Mouse (Mus musculus): Measurements from ENCODE around the gene Lipc. TPM values are rescaled to one million over a fixed set of nuclear protein-coding genes. Genes with fewer than 3 reads are reported as not detected.

Lipc gene
- polyA plus RNA-seq, 1 experiment from 2014 or later, result not detected

DNA sequence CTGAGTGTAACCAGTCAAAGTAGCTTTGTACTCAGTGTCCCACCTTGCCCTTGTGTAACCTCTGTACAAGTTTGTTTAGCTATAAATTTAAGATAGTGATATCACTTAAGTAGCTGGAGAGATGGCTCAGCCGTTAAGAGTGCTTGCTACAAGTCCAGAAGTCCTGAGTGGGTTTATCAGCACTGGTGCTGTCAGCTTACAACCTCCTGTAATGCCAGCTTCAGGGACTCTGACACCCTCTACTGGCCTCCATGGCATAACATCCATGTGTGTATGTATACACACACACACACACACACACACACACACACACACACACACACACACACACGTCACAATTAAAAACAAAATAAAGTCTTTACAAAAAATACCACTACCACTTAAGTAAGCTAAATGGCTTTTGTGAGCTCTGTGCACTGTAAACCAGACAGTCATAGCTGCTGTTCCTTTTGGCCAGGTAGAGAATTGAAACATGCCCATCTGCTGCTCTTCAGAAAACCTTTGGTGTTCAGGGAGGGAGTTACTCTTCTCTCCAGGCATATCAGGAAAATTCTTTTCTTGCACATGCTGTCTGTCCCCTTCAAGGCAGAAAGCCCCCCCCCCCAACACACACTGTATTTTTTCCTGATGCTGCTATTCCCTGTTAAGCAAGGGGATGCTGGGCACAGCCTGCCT is 10.9 kb upstream of the Lipc start:
- no peak for ATAC-seq (ENCODE audit: low FRiP score)
- DNase-seq (ENCODE audit: low spot score), result no peak

GRCm38 (mm10) chr9:70960301-70960700 is 8.3 kb upstream of the Lipc start:
- no peaks in the 10 kb centered on the region for H3K27me3 ChIP-seq (ENCODE audit: control insufficient read depth, insufficient read depth, low read length)
- H3K9ac ChIP-seq (ENCODE audit: low read depth, low read length), result no peak overlapping the region
- 91% methylated on average over 5 of the region's 5 CpGs for WGBS
- no peaks in the 10 kb centered on the region for H3K36me3 ChIP-seq (ENCODE audit: control insufficient read depth, insufficient read depth, low read length)
- no peak overlapping the region for H3K4me2 ChIP-seq (replicated peaks; ENCODE audit: low read depth, low read length)
- DNase-seq (ENCODE audit: low spot score) (no peak), ATAC-seq (ENCODE audit: low FRiP score) (no peak)
- no peaks in the 10 kb centered on the region for H3K9me3 ChIP-seq (ENCODE audit: control insufficient read depth, low read length)
- H3K4me3 ChIP-seq (ENCODE audit: low read depth, low read length), result no peak overlapping the region
- H3K4me1 ChIP-seq (replicated peaks; ENCODE audit: control insufficient read depth, insufficient read depth, low read length), result no peaks in the 10 kb centered on the region
- H3K27ac ChIP-seq (ENCODE audit: low read depth, low read length), result no peak overlapping the region

More for the DNA sequence above, 10.9 kb upstream of the Lipc start:
- Histone ChIP-seq H3K36me3 (ENCODE audit: control insufficient read depth, insufficient read depth, low read length) (no peaks in the 10 kb centered on the region), H3K4me1 (replicated peaks; ENCODE audit: control insufficient read depth, insufficient read depth, low read length) (no peaks in the 10 kb centered on the region), H3K9me3 (ENCODE audit: control insufficient read depth, low read length) (no peaks in the 10 kb centered on the region), H3K4me3 (ENCODE audit: low read depth, low read length) (no peak overlapping the region), H3K27ac (ENCODE audit: low read depth, low read length) (no peak overlapping the region), H3K9ac (ENCODE audit: low read depth, low read length) (no peak overlapping the region), H3K27me3 (ENCODE audit: control insufficient read depth, insufficient read depth, low read length) (no peaks in the 10 kb centered on the region), H3K4me2 (replicated peaks; ENCODE audit: low read depth, low read length) (no peak overlapping the region)
- WGBS, result 93% methylated on average over 2 of the region's 2 CpGs

DNA sequence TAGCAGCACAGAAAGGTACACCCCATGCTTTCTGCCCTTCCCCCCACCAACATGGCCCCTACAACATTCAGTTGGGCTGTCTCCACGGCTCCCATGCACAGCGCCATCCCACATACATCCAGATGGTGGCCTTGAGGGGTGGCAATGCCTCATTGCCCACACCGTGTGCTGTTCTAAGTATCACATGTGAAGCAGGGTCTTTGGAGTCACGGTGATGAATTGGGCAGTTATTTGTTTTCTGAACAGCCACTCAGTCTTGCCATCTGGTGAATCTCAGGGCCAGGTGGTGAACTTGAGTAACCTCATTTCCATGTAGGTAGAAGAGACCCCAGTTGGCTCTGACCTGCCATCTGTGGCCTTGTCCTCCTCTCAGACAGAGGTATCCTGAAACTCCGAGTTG is 7.8 kb upstream of the Lipc start:
- H3K36me3 ChIP-seq (ENCODE audit: control insufficient read depth, insufficient read depth, low read length), result no peaks in the 10 kb centered on the region
- H3K9ac ChIP-seq (ENCODE audit: low read depth, low read length), result no peak overlapping the region
- no peak for DNase-seq (ENCODE audit: low spot score)
- H3K4me3 ChIP-seq (ENCODE audit: low read depth, low read length), result no peak overlapping the region
- H3K27me3 ChIP-seq (ENCODE audit: control insufficient read depth, insufficient read depth, low read length), result no peaks in the 10 kb centered on the region
- no peaks in the 10 kb centered on the region for H3K4me1 ChIP-seq (replicated peaks; ENCODE audit: control insufficient read depth, insufficient read depth, low read length)
- no peak overlapping the region for H3K4me2 ChIP-seq (replicated peaks; ENCODE audit: low read depth, low read length)
- 71% methylated on average over 5 of the region's 5 CpGs for WGBS
- H3K9me3 ChIP-seq (ENCODE audit: control insufficient read depth, low read length), result no peaks in the 10 kb centered on the region
- no peak for ATAC-seq (ENCODE audit: low FRiP score)
- no peak overlapping the region for H3K27ac ChIP-seq (ENCODE audit: low read depth, low read length)

DNA sequence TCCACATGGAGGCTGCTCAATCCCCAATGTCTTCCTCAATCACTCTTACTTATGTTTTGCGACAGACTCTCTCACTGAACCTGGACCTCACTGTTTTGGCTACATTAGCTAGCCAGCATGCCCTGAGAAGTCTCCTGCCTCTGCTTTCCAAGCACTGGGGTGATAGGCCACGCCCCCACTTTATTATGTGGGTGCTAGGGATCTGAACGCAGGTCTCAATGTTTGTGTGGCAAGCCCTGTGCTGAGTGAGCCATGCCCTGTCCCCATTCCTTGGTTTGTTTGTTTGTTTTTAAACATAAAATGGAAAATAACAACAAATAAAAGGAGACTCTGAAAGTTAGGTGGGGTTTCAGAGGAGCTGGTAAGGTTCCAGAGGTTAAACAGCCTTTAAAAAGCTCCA is 7.4 kb upstream of the Lipc start:
- no peak overlapping the region for H3K27ac ChIP-seq (ENCODE audit: low read depth, low read length)
- H3K4me2 ChIP-seq (replicated peaks; ENCODE audit: low read depth, low read length), result no peak overlapping the region
- no peaks in the 10 kb centered on the region for H3K9me3 ChIP-seq (ENCODE audit: control insufficient read depth, low read length)
- H3K4me1 ChIP-seq (replicated peaks; ENCODE audit: control insufficient read depth, insufficient read depth, low read length), result no peaks in the 10 kb centered on the region
- DNase-seq (ENCODE audit: low spot score) (no peak), ATAC-seq (ENCODE audit: low FRiP score) (no peak)
- H3K36me3 ChIP-seq (ENCODE audit: control insufficient read depth, insufficient read depth, low read length), result no peaks in the 10 kb centered on the region
- H3K4me3 ChIP-seq (ENCODE audit: low read depth, low read length), result no peak overlapping the region
- H3K9ac ChIP-seq (ENCODE audit: low read depth, low read length), result no peak overlapping the region
- WGBS, result 88% methylated on average over 3 of the region's 3 CpGs
- no peaks in the 10 kb centered on the region for H3K27me3 ChIP-seq (ENCODE audit: control insufficient read depth, insufficient read depth, low read length)

- no peak overlapping the region for H3K27ac ChIP-seq (ENCODE audit: low read depth, low read length)
- H3K4me2 ChIP-seq (replicated peaks; ENCODE audit: low read depth, low read length), result no peak overlapping the region
- 83% methylated on average over 5 of the region's 5 CpGs for whole genome bisulfite sequencing
- DNase-seq (ENCODE audit: low spot score) (no peak), ATAC-seq (ENCODE audit: low FRiP score) (no peak)
- H3K27me3 ChIP-seq (ENCODE audit: control insufficient read depth, insufficient read depth, low read length), result no peaks in the 10 kb centered on the region
- H3K9me3 ChIP-seq (ENCODE audit: control insufficient read depth, low read length), result no peaks in the 10 kb centered on the region
- H3K36me3 ChIP-seq (ENCODE audit: control insufficient read depth, insufficient read depth, low read length), result no peaks in the 10 kb centered on the region
- H3K4me3 ChIP-seq (ENCODE audit: low read depth, low read length), result no peak overlapping the region
- no peaks in the 10 kb centered on the region for H3K4me1 ChIP-seq (replicated peaks; ENCODE audit: control insufficient read depth, insufficient read depth, low read length)
- no peak overlapping the region for H3K9ac ChIP-seq (ENCODE audit: low read depth, low read length)
Measured at GRCm38 (mm10) chr9:70958381-70958780, 6.4 kb upstream of the Lipc start.

DNA sequence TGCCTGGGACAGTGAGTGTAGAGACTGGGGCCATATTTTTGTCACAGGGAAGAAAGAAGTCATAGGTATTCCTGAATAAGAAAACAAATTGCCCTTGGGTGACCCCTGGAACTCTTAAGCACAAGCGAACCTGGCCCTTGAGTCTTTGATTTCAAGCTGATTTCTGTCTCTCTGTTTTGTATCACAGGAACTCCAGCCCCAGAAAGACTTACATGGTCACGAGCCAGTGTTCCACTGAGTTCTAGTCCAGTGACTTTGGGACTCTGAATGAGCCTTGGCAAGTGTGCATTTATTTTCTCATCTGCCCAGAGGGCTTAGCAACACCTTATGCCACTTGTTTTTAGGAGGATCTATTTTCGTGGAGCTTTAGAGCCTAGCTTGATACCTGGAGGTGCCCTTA is 5.7 kb upstream of the Lipc start:
- DNase-seq (ENCODE audit: low spot score) (no peak), ATAC-seq (ENCODE audit: low FRiP score) (no peak)
- 79% methylated on average over 3 of the region's 3 CpGs for WGBS
- Histone ChIP-seq H3K4me1 (replicated peaks; ENCODE audit: control insufficient read depth, insufficient read depth, low read length) (no peaks in the 10 kb centered on the region), H3K27ac (ENCODE audit: low read depth, low read length) (no peak overlapping the region), H3K27me3 (ENCODE audit: control insufficient read depth, insufficient read depth, low read length) (no peaks in the 10 kb centered on the region), H3K36me3 (ENCODE audit: control insufficient read depth, insufficient read depth, low read length) (no peaks in the 10 kb centered on the region), H3K9ac (ENCODE audit: low read depth, low read length) (no peak overlapping the region), H3K9me3 (ENCODE audit: control insufficient read depth, low read length) (no peaks in the 10 kb centered on the region), H3K4me2 (replicated peaks; ENCODE audit: low read depth, low read length) (no peak overlapping the region), H3K4me3 (ENCODE audit: low read depth, low read length) (no peak overlapping the region)

- no peaks in the 10 kb centered on the region for H3K4me1 ChIP-seq (replicated peaks; ENCODE audit: control insufficient read depth, insufficient read depth, low read length)
- no peaks in the 10 kb centered on the region for H3K9me3 ChIP-seq (ENCODE audit: control insufficient read depth, low read length)
- H3K27me3 ChIP-seq (ENCODE audit: control insufficient read depth, insufficient read depth, low read length), result no peaks in the 10 kb centered on the region
- H3K9ac ChIP-seq (ENCODE audit: low read depth, low read length), result no peak overlapping the region
- 80% methylated on average over 3 of the region's 3 CpGs for WGBS
- ATAC-seq (ENCODE audit: low FRiP score) (no peak), DNase-seq (ENCODE audit: low spot score) (no peak)
- no peak overlapping the region for H3K27ac ChIP-seq (ENCODE audit: low read depth, low read length)
- no peak overlapping the region for H3K4me2 ChIP-seq (replicated peaks; ENCODE audit: low read depth, low read length)
- H3K4me3 ChIP-seq (ENCODE audit: low read depth, low read length), result no peak overlapping the region
- no peaks in the 10 kb centered on the region for H3K36me3 ChIP-seq (ENCODE audit: control insufficient read depth, insufficient read depth, low read length)
Measured at GRCm38 (mm10) chr9:70954226-70954625, 2.2 kb upstream of the Lipc start.

DNA sequence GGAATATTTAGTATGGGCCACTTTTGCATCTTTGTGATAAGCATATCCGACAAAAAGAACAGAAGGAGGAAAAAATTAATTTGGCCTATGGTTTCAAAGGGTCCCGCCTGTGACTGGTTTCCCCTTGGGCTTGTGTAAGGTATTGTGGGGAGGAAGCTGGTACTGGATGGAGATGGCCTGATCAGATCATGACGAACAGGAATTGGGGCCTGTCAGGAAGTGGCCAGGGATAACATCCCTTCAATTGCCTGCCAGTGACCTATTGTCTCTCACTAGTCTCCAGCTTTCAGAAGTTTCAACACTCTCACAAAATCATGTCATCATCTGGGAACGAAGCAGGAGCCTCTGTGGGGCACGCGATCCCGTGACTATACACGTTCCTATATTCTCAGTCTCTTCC is 2.7 kb downstream of the Lipc start:
- Histone ChIP-seq H3K4me3 (ENCODE audit: low read depth, low read length) (no peak overlapping the region), H3K4me2 (replicated peaks; ENCODE audit: low read depth, low read length) (no peak overlapping the region), H3K27ac (ENCODE audit: low read depth, low read length) (no peak overlapping the region), H3K9me3 (ENCODE audit: control insufficient read depth, low read length) (no peaks in the 10 kb centered on the region), H3K4me1 (replicated peaks; ENCODE audit: control insufficient read depth, insufficient read depth, low read length) (no peaks in the 10 kb centered on the region), H3K36me3 (ENCODE audit: control insufficient read depth, insufficient read depth, low read length) (no peaks in the 10 kb centered on the region), H3K9ac (ENCODE audit: low read depth, low read length) (no peak overlapping the region), H3K27me3 (ENCODE audit: control insufficient read depth, insufficient read depth, low read length) (no peaks in the 10 kb centered on the region)
- ATAC-seq (ENCODE audit: low FRiP score) (no peak), DNase-seq (ENCODE audit: low spot score) (no peak)
- WGBS, result 86% methylated on average over 8 of the region's 8 CpGs

DNA sequence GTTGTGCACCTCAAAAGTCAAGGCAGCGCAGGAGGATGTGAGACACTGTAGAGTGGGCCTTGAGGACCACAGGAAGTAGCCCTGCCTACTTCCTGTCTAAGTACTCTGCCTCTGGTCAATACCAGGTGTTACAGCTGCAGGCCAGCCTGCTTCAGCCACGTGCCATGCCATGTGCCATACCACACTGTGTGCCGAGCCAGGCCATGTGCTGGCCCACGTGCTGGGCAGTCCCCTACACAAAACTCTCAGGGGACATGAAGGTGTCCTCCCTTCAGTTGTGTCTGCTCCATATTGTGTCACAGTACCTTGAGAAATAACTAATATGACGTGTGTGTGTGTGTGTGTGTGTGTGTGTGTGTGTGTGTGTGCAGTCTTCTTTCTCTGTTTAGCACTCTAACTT is 4.7 kb downstream of the Lipc start:
- Histone ChIP-seq H3K4me1 (replicated peaks; ENCODE audit: control insufficient read depth, insufficient read depth, low read length) (no peaks in the 10 kb centered on the region), H3K4me3 (ENCODE audit: low read depth, low read length) (no peak overlapping the region), H3K27me3 (ENCODE audit: control insufficient read depth, insufficient read depth, low read length) (no peaks in the 10 kb centered on the region), H3K9ac (ENCODE audit: low read depth, low read length) (no peak overlapping the region), H3K36me3 (ENCODE audit: control insufficient read depth, insufficient read depth, low read length) (no peaks in the 10 kb centered on the region), H3K9me3 (ENCODE audit: control insufficient read depth, low read length) (no peaks in the 10 kb centered on the region), H3K27ac (ENCODE audit: low read depth, low read length) (no peak overlapping the region), H3K4me2 (replicated peaks; ENCODE audit: low read depth, low read length) (no peak overlapping the region)
- WGBS, result 84% methylated on average over 5 of the region's 5 CpGs
- no peak for ATAC-seq (ENCODE audit: low FRiP score)
- DNase-seq (ENCODE audit: low spot score), result no peak
